Mouse (Mus musculus) heart, postnatal 0 days (tissue): ENCODE data around the gene Arpc3. TPM values are rescaled to one million over a fixed set of nuclear protein-coding genes. Genes with fewer than 3 reads are reported as not detected.

Source experiments
- ATAC-seq: fragments of 200-750 bp; cut with Nextera tagmentation; 2 replicates; pipeline ENCODE4 v1.8.0; 2017; ENCODE audit warnings: low read depth, moderate number of reproducible peaks, moderate library complexity; ENCODE audit not compliant: insufficient read depth
- DNase-seq: peaks from one replicate; pipeline ENCODE4 v3.0.0-alpha.2; 2016; ENCODE audit warnings: low spot score
- H3K27ac ChIP-seq: fragments of 300-500 bp; sonication (generic); 2 replicates; pipeline ENCODE4 v1.5.1; 2014; ENCODE audit warnings: low read depth, mild to moderate bottlenecking
- H3K27me3 ChIP-seq: fragments of 300-500 bp; sonication (generic); 2 replicates; pipeline ENCODE4 v1.6.1; 2014; ENCODE audit warnings: low read length, mixed read lengths; ENCODE audit not compliant: control insufficient read depth, insufficient read depth
- H3K36me3 ChIP-seq: fragments of 300-500 bp; sonication (generic); replicated peaks from 2 replicates; pipeline ENCODE4 v1.6.1; 2014; ENCODE audit warnings: low read length, mixed read lengths; ENCODE audit not compliant: control insufficient read depth, insufficient read depth
- H3K4me1 ChIP-seq: fragments of 300-500 bp; sonication (generic); 2 replicates; pipeline ENCODE4 v1.6.1; 2014; ENCODE audit warnings: antibody characterized with exemption; ENCODE audit not compliant: control insufficient read depth, insufficient read depth
- H3K4me2 ChIP-seq: fragments of 300-500 bp; sonication (generic); 2 replicates; pipeline ENCODE4 v1.6.1; 2014; ENCODE audit warnings: low read depth, mild to moderate bottlenecking, low read length, moderate library complexity
- H3K4me3 ChIP-seq: fragments of 300-500 bp; sonication (generic); 2 replicates; pipeline ENCODE4 v1.5.1; 2014; ENCODE audit warnings: low read depth, low read length
- H3K9ac ChIP-seq: fragments of 300-500 bp; sonication (generic); replicated peaks from 2 replicates; pipeline ENCODE4 v1.6.1; 2014; ENCODE audit warnings: low read depth, low read length, mixed read lengths
- H3K9me3 ChIP-seq: fragments of 300-500 bp; sonication (generic); replicated peaks from 2 replicates; pipeline ENCODE4 v1.6.1; 2016; ENCODE audit warnings: low read length; ENCODE audit not compliant: control insufficient read depth
- CTCF ChIP-seq: IDR thresholded peaks from 2 replicates; pipeline ENCODE4 v1.5.1; 2016; ENCODE audit warnings: antibody characterized with exemption, control low read depth, low read depth
- EP300 ChIP-seq: IDR thresholded peaks from 2 replicates; pipeline ENCODE4 v1.6.1; 2016; ENCODE audit warnings: antibody characterized with exemption, low read depth
- WGBS: fragments of 180-500 bp; shearing (Covaris S2); extraction: QIAGEN DNeasy Blood & Tissue Kit; methylation state at CpG from one replicate; pipeline ENCODE4 v1.1.7; 2014; 5-methylcytosine and 5-hydroxymethylcytosine counted together
- polyA plus RNA-seq: library from polyadenylated mRNA; unstranded; fragments of >200 nt; fragmentation: Nextera tagmentation; extraction: Ambion mirVana; gene quantifications from 2 replicates; pipeline ENCODE4 v1.2.1, GENCODE M21; 2015
- total RNA-seq: library from RNA; depleted of rRNA; stranded (reverse); fragments of >200 nt; gene quantifications from 2 replicates; pipeline ENCODE4 v1.2.3, GENCODE M21; 2014; ENCODE audit warnings: low replicate concordance; rRNA removed

The Arpc3 gene
- total and polyA plus RNA-seq, 2 experiments from 2014 or later: 106 to 157 TPM

DNA sequence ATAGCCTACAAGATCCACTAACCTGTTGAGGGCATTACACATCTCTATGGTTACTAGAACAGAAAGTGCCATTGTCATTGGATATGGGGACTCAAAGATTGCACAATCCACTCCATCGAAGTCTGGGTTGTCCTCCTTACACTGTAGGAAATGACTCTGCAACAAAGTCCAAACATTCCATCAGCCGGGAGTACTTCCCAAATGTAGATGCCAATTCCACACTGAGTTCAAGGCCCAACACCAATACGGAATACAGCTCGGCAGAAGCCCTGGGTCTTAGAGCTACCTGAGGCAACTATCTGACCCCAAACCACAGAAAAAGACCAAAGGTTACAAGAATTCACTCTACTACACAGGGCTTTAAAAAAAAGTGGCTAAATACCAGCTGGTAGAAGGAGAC lies 66.4 kb downstream of the Arpc3 start:
- DNase-seq (no peak), ATAC-seq (no peak)
- Histone ChIP-seq H3K9ac (no peak overlapping the region), H3K4me3 (no peak overlapping the region), H3K9me3 (no peaks in the 10 kb centered on the region), H3K27ac (peak overlapping the region; percentile 37; the same call in 1 of the 2 replicates), H3K27me3 (no peaks in the 10 kb centered on the region), H3K36me3 (peaks cover 100% of the 10 kb centered on the region), H3K4me1 (no peaks in the 10 kb centered on the region), H3K4me2 (no peak overlapping the region)
- TF ChIP-seq CTCF (no peak), EP300 (no peak)
- WGBS: 60% methylated on average over 4 of the region's 4 CpGs

- no peak overlapping the region for H3K4me3 ChIP-seq
- no peak overlapping the region for H3K4me2 ChIP-seq
- no peaks in the 10 kb centered on the region for H3K27me3 ChIP-seq
- 0 out of 2 replicates have a peak overlapping the region, but pooled peaks have one; percentile 37 for H3K27ac ChIP-seq
- no peak for ATAC-seq
- 84% methylated on average over 5 of the region's 5 CpGs for WGBS
- H3K9ac ChIP-seq: no peak overlapping the region
- H3K4me1 ChIP-seq: no peaks in the 10 kb centered on the region
- DNase-seq: no peak
- H3K9me3 ChIP-seq: no peaks in the 10 kb centered on the region
- TF ChIP-seq EP300 (no peak), CTCF (no peak)
- peaks cover 100% of the 10 kb centered on the region for H3K36me3 ChIP-seq
Measured at GRCm38 (mm10) chr5:122459335-122459734, 67.7 kb downstream of the Arpc3 start.

- H3K4me3 ChIP-seq: no peak overlapping the region
- DNase-seq (no peak), ATAC-seq (no peak)
- no peak overlapping the region for H3K9ac ChIP-seq
- no peak overlapping the region for H3K4me2 ChIP-seq
- H3K9me3 ChIP-seq: no peaks in the 10 kb centered on the region
- no peak overlapping the region for H3K27ac ChIP-seq
- peaks cover 100% of the 10 kb centered on the region for H3K36me3 ChIP-seq
- no peak for TF ChIP-seq EP300
- TF ChIP-seq CTCF: no peak
- no peaks in the 10 kb centered on the region for H3K4me1 ChIP-seq
- H3K27me3 ChIP-seq: no peaks in the 10 kb centered on the region
- WGBS: 67% methylated on average over 11 of the region's 11 CpGs
Measured at GRCm38 (mm10) chr5:122460656-122461055, 69.0 kb downstream of the Arpc3 start.

- DNase-seq: no peak
- Histone ChIP-seq H3K36me3 (peaks cover 100% of the 10 kb centered on the region), H3K27me3 (no peaks in the 10 kb centered on the region), H3K4me3 (no peak overlapping the region), H3K9ac (no peak overlapping the region), H3K27ac (no peak overlapping the region), H3K4me1 (no peaks in the 10 kb centered on the region), H3K4me2 (no peak overlapping the region), H3K9me3 (no peaks in the 10 kb centered on the region)
- WGBS: 77% methylated on average over 9 of the region's 9 CpGs
- ATAC-seq: no peak
- TF ChIP-seq CTCF: no peak
- no peak for TF ChIP-seq EP300
Measured at GRCm38 (mm10) chr5:122461431-122461830, 69.8 kb downstream of the Arpc3 start.

Other genes starting within 250 kb of the Arpc3 start
- gene Ppp1cc, start 233.6 kb upstream of the Arpc3 start, total RNA-seq: 199 and 295 TPM in 2 replicates
- gene Ppp1cc, start 233.6 kb upstream of the Arpc3 start, polyA plus RNA-seq: 146 and 157 TPM in 2 replicates
- gene Hvcn1, start 185.1 kb upstream of the Arpc3 start, total RNA-seq: 0.23 and 2.6 TPM in 2 replicates
- 1.2 and 2.1 TPM in 2 replicates for gene Hvcn1, start 185.1 kb upstream of the Arpc3 start, polyA plus RNA-seq
- 5.7 and 21.6 TPM in 2 replicates for gene Tctn1, start 127.4 kb upstream of the Arpc3 start, total RNA-seq
- 2.3 TPM in 2 replicates for gene Tctn1, start 127.4 kb upstream of the Arpc3 start, polyA plus RNA-seq
- gene Pptc7, start 107.5 kb upstream of the Arpc3 start, total RNA-seq: 33.9 and 40.3 TPM in 2 replicates
- gene Pptc7, start 107.5 kb upstream of the Arpc3 start, polyA plus RNA-seq: 16.8 and 20.5 TPM in 2 replicates
- gene Rad9b, start 37.6 kb upstream of the Arpc3 start, total RNA-seq: 2.0 and 13.9 TPM in 2 replicates
- gene Rad9b, start 37.6 kb upstream of the Arpc3 start, polyA plus RNA-seq: 7.5 and 8.2 TPM in 2 replicates
- 84.0 and 92.5 TPM in 2 replicates for gene Vps29, start 37.5 kb upstream of the Arpc3 start, total RNA-seq
- gene Vps29, start 37.5 kb upstream of the Arpc3 start, polyA plus RNA-seq: 184 and 206 TPM in 2 replicates
- 28.5 and 50.9 TPM in 2 replicates for gene Gpn3, start 20.0 kb upstream of the Arpc3 start, total RNA-seq
- gene Gpn3, start 20.0 kb upstream of the Arpc3 start, polyA plus RNA-seq: 42.9 and 48.7 TPM in 2 replicates
- 21.8 and 40.7 TPM in 2 replicates for gene Fam216a, start 19.5 kb upstream of the Arpc3 start, total RNA-seq
- 30.5 and 31.8 TPM in 2 replicates for gene Fam216a, start 19.5 kb upstream of the Arpc3 start, polyA plus RNA-seq
- 30.1 and 38.9 TPM in 2 replicates for gene Anapc7, start 29.8 kb downstream of the Arpc3 start, total RNA-seq
- 33.1 and 36.9 TPM in 2 replicates for gene Anapc7, start 29.8 kb downstream of the Arpc3 start, polyA plus RNA-seq
- gene Atp2a2, start 110.3 kb downstream of the Arpc3 start, total RNA-seq: 2,277 and 2,295 TPM in 2 replicates
- 706 and 785 TPM in 2 replicates for gene Atp2a2, start 110.3 kb downstream of the Arpc3 start, polyA plus RNA-seq
- 36.3 and 43.8 TPM in 2 replicates for gene Ift81, start 222.6 kb downstream of the Arpc3 start, total RNA-seq
- gene Ift81, start 222.6 kb downstream of the Arpc3 start, polyA plus RNA-seq: 50.3 and 51.6 TPM in 2 replicates